Mouse (Mus musculus) layer of hippocampus, postnatal 25 days (tissue): ENCODE measurements around the gene Hyou1. TPM values are rescaled to one million over a fixed set of nuclear protein-coding genes. Genes with fewer than 3 reads are reported as not detected.
"Not testable (repeated sequence)": the region's sequence is repeated elsewhere in the genome, so short reads cannot be mapped to it uniquely, and the experiment has no call there.

Source experiments
- DNase-seq, 2 experiments: peaks; one replicate each; pipeline ENCODE4 v3.0.0; 2022; ENCODE audit warnings: mixed read lengths in 2 of 2, low spot score in 1 of 2; ENCODE audit errors: extremely low spot score in 1 of 2
- total RNA-seq, 2 experiments: library from RNA; stranded (reverse); gene quantifications; 2 replicates each; pipeline ENCODE4 v1.2.3; 2021

The Hyou1 gene
- total RNA-seq, 2 experiments from 2014 or later = 114 to 123 TPM

DNA sequence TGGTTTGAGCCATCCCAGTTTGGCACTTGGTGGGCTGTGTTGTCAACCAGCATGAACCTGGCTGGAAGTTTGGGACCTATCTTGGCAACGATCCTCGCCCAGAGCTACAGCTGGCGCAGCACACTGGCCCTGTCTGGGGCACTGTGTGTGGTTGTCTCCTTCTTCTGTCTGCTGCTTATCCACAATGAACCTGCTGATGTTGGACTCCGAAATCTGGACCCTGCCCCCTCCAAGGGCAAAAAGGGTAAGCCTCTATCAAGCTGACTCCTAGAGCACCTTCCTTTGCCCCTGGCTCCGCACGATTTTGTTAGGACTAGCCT lies 20.5 kb downstream of the Hyou1 start:
- DNase-seq = no peak

DNA sequence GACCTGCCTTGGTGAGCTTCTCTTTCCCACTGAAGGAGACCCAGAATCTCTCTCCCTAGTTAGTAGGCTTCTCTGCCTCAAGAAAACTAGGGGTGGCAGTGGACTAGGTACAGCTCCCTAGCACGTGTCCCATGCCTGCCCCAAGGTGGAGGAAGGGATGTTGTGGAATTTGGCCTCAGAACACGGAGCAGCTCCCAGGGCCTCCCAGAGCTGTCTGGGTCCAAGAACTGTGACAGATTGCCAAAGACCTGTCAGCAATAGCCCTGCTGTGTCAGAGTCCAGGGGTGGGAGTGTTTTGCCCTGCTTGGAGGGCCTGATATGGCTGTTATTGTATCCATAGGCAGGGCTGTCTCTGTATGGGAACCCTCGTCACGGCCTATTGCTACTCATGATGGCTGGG lies 21.8 kb downstream of the Hyou1 start:
- DNase-seq = no peak

DNA sequence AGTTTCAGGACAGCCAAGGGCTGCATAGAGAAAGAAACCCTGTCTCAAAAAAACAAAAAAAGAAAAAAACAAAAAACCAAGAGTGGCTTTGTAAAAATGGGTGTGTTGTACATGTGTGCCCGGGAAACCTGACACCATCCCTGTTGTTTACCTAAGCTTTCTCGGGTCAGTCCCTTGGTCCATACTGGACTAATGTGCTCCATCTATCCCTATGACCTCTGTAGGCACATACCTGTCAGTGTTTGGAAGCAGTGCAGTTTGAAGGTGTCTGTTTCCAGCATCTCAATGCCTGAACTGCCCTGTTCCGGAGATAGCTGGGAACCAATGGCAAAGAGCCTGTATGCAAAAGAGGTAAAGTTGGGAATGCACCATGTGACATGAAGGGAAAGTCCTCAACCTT lies 25.7 kb downstream of the Hyou1 start:
- no peak for DNase-seq

DNA sequence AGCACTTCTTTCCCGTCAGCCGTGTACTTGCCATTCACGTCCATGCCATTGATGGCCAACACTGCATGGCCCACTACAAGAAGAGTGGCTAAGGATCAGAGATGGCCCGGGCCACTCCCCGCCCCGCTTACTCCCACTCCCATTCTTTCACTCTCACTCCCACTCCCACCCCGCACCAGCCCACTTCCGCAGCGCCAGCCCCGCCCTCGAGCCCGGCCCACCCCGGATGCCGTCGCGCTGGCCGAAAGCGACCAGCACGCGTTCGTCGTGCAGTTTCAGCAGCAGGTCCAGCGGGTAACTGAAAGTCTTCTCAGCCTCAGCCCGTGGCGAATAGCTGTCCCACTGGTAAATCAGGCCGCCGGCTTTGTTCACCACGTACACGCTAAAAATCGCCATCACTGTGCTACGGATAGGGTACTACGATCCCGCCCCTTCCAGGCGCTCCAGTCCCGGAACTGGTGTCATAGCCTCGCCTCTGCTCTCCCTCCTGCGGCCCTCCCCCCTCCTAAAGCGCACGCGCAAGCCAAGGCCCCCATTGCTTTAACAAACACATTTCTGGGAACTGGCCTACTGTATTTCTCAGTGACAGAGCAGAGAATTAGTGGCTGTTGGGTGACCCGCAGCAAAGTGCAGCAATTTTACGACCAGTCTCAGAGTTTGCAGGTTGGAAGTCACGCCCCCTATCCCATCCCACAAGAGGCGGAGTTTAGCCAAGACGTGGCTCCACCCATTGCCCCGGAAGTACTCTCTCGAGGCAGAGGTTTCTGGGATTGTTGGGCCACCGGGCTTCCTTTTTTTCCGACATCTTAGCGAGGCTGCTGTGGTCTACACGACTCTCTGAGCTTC lies 27.8 kb downstream of the Hyou1 start, which contains the start of the genes Rps25 and Trappc4:
Gene Rps25 (plus strand): TSS at position 234 of the 846 bp plus-strand sequence.
Gene Trappc4 (minus strand): TSS at position 695 of the 846 bp plus-strand sequence.
- DNase-seq = peak; percentile 79 to 84

DNA sequence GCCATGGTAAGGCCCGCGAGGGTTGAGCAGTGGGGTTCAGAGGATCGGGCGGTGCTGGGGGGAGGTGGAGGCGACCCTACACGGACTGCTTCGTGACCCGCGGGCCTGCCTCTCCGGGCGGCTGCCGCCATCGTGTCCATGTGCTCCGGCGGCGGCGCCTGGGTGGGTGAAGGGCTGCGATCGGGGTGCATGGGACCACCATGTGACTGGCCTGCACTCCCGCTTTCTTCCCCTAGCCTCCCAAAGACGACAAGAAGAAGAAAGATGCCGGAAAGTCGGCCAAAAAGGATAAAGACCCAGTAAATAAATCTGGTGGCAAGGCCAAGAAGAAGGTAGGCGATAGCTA lies 28.4 kb downstream of the Hyou1 start:
- no peak for DNase-seq

DNA sequence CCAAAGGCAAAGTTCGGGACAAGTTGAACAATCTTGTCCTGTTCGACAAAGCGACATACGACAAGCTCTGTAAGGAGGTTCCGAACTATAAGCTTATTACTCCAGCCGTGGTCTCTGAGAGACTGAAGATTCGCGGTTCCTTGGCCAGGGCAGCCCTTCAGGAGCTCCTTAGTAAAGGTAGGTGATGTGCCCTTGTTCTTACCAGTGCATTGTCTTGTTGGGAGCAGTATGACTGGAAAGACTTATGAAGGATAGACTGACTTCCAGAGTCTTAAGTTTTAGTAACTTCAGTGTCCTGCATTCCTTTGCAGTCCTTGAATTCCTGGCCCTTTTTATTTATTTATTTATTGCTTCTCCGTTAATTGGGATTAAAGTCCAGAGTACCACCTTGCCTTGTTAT lies 29.4 kb downstream of the Hyou1 start:
- not testable (repeated sequence) for DNase-seq

DNA sequence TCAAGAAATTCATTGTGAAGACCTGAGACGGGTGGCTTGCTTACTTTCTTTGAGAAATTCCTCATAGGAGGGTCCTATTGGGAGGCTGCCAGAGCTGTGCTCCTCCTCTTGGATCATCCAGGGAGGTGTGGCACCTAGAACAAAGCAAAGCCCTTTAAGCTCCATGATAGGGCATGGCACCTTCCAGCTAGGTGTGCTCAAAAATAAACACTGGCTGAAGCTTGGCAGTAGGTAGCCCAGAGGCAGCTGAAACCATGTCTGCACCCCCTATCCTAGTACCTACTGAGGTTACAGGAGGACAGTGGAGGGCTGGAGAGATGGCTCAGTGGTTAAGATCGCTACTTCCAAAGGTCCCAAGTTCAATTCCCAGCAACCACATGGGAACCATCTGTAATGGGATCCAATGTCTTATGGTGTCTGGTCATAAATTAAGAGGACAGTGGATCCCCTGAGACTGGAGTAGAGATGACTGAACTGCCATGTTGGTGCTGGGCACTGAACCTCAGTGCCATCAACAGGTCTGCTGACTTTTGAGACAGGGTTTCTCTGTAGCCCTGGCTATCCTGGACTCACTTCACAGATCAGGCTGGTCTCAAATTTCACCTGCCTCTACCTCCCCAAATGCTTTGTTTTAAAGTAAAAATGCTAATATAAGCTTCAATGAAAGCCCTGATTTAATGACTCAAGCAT lies 31.5 kb downstream of the Hyou1 start:
- DNase-seq = no peak

DNA sequence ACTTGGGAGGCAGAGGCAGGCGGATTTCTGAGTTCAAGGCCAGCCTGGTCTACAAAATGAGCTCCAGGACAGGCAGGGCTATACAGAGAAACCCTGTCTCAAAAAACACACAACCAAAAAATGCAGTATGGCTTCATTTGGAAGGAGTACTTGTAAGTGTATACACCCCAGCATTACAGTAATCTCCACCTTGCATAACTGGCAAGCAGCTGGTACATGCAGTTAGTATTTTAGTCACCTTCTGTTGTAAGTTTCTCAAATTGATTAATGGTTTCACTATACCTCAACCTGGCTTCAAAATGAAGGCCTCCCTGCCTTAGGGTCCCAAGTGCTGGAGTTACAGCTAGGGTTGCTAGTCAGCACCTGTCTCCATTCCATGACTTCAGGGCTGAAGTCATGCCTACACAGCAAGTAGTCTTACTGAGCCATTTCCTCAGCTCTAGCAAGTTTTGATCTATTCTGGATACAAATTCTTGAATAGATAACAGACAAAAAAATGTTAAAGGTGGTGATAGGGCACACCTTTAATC lies 32.4 kb downstream of the Hyou1 start:
- no peak for DNase-seq

DNA sequence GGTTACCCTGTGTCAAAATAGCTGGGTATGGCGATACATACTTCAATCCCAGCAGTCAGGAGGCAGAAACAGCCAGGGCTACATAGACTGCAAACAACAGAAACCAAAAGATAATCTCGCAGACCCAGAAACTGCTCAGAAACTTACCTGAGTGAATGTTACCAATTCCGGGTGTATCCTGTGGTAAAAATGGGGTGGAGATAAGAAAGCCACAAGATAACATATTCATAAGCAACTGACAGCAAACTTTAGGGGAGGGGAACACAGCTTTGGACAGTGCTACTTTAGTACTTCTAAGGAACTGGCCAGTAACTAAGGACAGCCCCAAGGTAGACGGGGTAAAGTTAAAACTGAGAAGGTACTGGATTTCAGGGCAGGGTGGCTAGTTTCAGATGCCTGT lies 33.0 kb downstream of the Hyou1 start:
- no peak for DNase-seq

DNA sequence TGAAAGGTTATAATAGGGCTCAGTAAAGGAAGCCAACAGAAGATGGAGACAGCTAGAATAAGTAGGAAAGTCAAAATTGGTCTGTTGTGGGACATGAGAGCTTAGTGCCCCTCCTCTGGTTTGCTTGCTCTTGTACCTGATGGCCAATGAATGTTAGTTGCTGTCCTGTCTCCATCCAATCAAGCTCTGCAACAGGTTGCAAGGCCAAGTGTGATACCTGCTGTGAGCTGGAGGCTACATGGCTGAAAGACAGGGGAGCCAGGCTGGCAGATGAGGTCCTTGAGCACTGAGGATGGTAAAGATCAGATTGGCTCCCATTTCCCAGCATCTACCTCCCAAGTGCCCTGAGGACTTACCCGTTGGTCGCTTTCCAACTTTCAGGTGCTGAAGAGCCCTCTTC lies 33.5 kb downstream of the Hyou1 start:
- no peak for DNase-seq

DNA sequence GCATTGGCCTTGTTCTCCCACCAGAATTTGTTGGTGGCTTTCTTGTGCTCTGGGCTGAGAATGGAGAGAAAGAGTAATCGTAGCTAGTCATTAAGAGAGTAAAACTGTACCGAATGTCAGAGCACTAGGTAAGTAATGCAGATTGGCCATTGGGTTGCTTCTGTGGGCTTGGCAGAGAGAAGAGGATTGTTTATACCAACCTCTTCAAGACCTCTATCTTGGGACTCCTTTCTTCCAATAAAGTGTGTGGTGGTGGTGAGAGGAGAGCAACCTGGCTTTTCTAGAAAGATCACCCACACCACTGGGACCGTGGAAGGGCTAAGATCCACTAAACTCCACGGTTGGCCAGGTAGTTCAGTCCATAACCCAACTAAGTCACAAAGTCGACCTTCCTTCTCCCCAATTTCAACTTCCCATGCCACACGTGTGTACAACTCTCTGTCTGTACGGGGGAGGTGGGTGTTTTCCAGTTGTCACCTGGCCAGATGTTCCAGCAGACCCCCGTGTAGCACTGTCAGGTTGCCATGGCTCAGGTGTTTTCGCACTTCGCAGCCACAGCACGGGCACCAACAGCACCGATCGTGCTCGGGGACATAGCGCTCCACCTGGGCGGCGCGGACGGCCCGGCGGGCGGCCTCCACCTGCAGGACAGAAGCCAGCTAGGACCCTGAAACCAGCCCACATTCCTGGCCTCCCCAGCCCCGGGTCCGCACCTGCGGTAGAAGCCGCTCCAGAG lies 38.0 kb downstream of the Hyou1 start:
- peak in 1 of 2 experiments; percentile 15 for DNase-seq

DNA sequence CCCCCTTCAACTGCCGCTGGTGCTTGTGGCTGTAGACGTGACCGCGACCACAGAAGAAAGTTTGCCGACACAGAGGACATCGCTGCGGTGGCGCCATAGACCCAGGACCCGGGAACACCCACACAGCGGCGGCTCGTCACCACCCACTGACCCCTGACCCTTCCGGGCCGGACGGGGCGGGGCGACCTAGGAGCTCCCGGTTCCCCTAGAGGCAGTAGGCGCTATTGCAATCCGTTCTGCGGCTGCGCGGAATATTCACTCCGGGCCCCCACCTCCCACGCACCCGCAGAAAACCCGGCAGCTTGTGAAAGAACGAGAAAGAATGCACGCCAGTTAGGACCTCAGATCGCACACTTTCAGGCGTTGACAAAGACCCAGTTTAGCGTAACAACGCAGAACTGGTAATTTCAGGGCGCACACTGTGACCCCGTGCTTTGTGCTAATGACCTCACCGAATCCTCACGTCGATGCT lies 38.6 kb downstream of the Hyou1 start:
- peak; percentile 90 to 96 for DNase-seq

DNA sequence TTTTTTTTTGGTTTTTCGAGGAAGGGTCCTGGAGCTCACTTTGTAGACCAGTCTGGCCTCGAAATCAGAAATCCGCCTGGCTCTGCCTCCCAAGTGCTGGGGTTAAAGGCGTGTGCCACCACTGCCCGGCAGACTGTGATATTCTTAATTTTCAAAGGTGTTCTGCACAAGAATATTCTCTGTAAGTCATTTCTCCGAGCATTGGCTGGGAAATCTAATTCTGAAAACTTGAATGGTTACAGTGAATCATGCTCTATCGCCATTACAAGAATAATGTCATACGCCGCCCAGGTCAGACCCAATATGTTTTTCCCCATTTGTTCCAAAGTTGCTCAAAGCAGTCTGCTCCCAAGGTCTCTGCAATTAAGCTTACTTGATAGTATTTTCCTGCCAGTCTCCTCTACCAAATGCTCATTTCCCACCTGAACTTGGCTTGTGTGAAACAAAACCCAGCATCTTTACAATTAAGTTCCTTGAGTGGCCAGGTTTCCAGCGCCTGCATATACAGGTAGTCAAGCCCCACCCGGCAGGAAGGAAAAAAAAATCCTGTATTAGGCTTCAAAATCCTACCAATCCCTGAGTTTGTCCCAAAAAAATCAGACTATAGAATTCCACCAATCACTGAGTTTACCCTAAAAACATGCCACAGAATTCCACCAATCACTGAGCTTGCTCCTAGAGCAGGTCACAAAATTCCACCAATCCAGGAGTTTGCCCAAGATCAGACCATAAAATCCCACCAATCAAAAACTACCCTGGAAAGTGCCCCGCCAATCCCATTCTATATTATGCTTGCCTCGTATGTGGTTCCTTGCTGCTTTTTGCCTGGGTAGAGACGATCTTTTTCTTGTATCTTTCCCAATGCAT lies 39.5 kb downstream of the Hyou1 start, which contains the start of gene Ccdc84:
Gene Ccdc84 (minus strand): TSS at position 51 of the 867 bp plus-strand sequence.
- no peak for DNase-seq

DNA sequence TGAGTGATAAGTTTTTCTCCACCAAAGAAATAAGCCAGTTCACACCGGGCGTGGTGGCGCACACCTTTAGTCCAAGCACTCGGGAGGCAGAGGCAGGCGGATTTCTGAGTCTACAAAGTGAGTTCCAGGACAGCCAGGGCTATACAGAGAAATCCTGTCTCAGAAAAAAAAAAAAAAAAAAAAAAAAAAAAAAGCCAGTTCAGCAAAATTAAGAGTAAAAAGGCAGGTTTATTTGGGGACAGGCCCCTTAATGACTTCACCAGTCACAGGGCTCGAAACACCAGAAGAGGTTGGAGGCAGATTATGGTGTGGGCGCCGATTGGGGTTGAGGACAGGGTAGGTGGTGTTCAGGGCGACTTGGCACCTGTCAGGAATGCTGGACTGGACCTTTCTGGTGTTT lies 40.4 kb downstream of the Hyou1 start:
- DNase-seq = not testable (repeated sequence)

DNA sequence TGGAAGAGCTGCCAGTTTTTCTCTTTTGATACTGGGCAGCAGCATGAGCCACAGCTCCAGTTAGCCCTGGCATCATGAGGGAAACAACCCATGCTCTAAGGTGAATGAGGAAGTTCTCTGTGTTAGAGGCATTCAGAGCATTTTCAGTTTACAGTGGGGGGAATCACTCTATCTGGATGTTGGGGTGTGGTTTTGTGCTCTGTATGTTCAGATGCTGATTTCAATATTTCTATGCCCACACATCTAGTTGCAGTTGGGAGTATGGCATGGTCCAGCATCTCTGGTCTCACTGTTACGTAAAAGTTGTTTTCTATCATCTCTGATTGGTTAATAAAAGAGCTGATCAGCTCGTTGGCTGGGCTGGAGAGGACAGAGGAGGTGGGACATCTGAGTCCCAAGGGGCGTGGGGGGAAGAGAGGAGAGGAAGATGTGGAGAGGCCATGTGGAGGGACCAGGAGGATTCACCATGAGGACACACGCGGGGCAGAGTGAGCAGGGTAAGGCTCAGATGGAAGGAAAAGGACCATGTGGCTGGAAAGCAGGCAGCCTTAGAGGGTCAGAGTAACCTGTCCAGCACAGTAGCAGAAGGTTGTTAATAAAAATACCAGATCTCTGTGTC lies 41.1 kb downstream of the Hyou1 start:
- no peak for DNase-seq

DNA sequence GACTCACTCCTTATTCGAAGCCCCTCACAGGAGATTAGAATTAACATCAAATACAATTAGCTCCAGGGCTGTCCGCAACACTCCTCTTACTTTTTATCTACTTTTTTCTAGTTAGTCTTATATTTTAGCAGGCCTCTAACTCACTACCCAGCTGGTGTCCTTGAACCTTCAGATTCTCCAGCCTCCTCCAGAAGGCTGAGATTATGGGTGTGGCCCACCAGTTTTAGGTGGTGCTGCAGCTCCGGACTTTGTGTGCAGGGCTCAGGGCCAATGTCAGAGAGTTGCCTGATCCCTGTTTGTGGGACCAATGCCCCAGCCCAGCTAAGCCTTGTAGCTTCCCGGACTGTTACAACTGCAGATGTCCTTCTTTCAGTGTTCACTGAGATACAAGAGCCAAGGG lies 44.3 kb downstream of the Hyou1 start:
- no peak for DNase-seq

DNA sequence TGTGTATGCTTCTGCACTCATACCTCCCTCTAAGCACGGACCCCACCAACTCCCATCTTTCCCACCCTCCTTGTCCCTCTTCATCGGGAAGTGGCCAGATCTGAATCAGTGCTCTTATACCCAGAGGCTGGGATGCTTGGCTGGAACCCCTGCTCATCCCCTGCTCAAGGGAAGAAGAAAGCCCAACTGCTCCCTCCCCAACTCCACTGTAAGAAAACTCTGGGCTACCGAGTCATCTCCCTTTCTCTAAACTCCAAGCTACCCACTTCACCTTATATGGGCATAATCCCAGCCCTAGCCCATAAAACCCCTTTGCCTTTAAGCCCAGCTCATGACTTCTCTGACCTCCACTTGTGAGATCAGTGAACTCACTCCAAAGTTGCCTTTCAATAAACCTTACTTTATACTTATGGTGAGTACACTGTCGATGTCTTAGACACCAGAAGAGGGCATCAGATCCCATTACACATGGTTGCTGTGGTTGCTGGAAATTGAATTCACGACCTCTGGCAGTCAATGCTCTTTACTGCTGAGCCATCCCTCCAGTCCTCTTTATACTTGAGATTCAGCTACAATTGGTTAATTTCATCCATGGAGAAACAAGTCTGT lies 53.4 kb downstream of the Hyou1 start:
- DNase-seq = no peak

DNA sequence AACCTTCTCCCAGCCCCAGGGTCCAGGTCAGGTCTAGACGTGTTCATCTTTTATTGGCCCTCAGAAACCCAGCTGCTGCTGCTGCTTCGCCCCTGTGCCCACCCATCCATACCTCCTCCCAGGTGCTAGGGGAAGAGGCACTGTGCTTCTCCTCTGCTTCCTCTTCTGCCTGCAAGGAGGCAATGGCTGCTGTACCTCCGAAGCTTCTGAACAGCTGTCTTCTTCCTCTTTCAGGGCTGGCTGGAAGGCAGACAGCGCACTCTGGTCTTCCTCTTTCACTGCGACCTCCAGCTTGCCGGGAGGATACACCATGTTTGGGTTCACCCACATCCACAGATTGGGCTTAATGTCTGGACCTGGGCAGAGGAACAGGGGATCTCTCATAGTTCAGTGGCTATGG lies 56.5 kb downstream of the Hyou1 start:
- DNase-seq = no peak

DNA sequence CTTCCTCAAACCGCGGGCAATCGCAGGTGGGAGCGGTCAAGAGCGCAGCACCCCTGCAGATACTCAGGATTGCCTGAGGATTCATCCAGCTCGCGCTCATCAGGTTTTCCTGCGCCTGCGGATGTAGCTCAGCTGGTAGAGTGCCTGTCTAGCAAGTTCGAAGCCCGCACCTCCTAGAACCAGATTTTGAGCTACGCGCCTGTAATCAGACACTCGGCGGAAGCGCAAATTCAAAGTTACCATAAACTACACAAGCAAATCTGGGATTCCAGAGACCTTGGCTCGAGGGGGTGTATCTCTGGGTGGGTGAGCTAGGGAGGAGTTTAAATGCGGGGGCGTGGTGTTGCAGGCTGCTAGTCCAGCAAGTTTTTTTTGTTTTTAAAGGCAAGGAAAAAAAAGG lies 61.7 kb downstream of the Hyou1 start, which contains the start of gene Foxr1:
Gene Foxr1 (minus strand): TSS at position 176 of the 400 bp plus-strand sequence.
- DNase-seq = no peak
